Mouse (Mus musculus) CH12.LX (cell line): ENCODE results near the gene Fastk. TPM values are rescaled to one million over a fixed set of nuclear protein-coding genes. Genes with fewer than 3 reads are reported as not detected.
A peak's percentile ranks its signal among the peaks of the same experiment; 100 is the strongest.

Source experiments
- DNase-seq: peaks from one replicate; pipeline ENCODE4 v3.0.0-alpha.2; 2013; ENCODE audit errors: extremely low read depth
- H3K27ac ChIP-seq: 2 replicates; pipeline ENCODE4 v1.5.1; 2012; ENCODE audit warnings: low read depth, mild to moderate bottlenecking, control low read depth, moderate library complexity; ENCODE audit not compliant: insufficient read depth
- H3K27me3 ChIP-seq: replicated peaks from 2 replicates; pipeline ENCODE3; 2012; ENCODE audit warnings: inconsistent platforms
- H3K36me3 ChIP-seq, 2 experiments: replicated peaks in 1 of 2; 2 replicates each; pipeline versions ENCODE3 to v1.6.1; 2012; ENCODE audit warnings: inconsistent platforms in 1 of 2, low read length in 1 of 2, mild to moderate bottlenecking in 1 of 2, mixed read lengths in 1 of 2, moderate library complexity in 1 of 2; ENCODE audit not compliant: control insufficient read depth in 1 of 2, insufficient read depth in 1 of 2
- H3K4me1 ChIP-seq, 2 experiments: 2 replicates each; pipeline ENCODE4 v1.6.1; 2012; ENCODE audit warnings: inconsistent platforms in 1 of 2, moderate library complexity in 1 of 2; ENCODE audit not compliant: insufficient read depth in 2 of 2, control insufficient read depth in 1 of 2
- H3K4me2 ChIP-seq: 2 replicates; pipeline ENCODE4 v1.6.1; 2012; ENCODE audit warnings: low read depth, mild to moderate bottlenecking, control low read depth; ENCODE audit not compliant: poor library complexity, insufficient read depth, severe bottlenecking
- H3K4me3 ChIP-seq, 3 experiments: fragments of 150-350 bp in 1 of 3; sonication (generic) in 1 of 3; replicated peaks in 1 of 3; 2 replicates each; pipeline versions ENCODE3 to v1.5.1; 2011 to 2012; ENCODE audit warnings: low read depth in 2 of 3, low read length in 2 of 3, mild to moderate bottlenecking in 2 of 3, moderate library complexity in 2 of 3, control low read depth in 1 of 3, improper control_type of control experiment in 1 of 3, inconsistent platforms in 1 of 3, mixed read lengths in 1 of 3; ENCODE audit not compliant: poor library complexity in 1 of 3
- H3K79me2 ChIP-seq: replicated peaks from 2 replicates; pipeline ENCODE4 v1.6.1; 2012; ENCODE audit warnings: mild to moderate bottlenecking, moderate library complexity; ENCODE audit not compliant: control insufficient read depth, poor library complexity, insufficient read depth, severe bottlenecking; ENCODE audit errors: extremely low read depth
- H3K9ac ChIP-seq: 2 replicates; pipeline ENCODE4 v1.6.1; 2012; ENCODE audit warnings: low read depth, mild to moderate bottlenecking, control low read depth, moderate library complexity; ENCODE audit not compliant: insufficient read depth
- H3K9me3 ChIP-seq: replicated peaks from 2 replicates; pipeline ENCODE3; 2012; ENCODE audit warnings: low read length, inconsistent platforms, mixed read lengths
- BHLHE40 ChIP-seq: IDR thresholded peaks from 2 replicates; pipeline ENCODE4 v1.6.1; 2011; ENCODE audit warnings: mild to moderate bottlenecking, low read depth, low read length, improper control_type of control experiment
- CHD1 ChIP-seq: IDR thresholded peaks from 2 replicates; pipeline ENCODE4 v1.6.1; 2012; ENCODE audit warnings: low read depth, low read length, improper control_type of control experiment, inconsistent platforms
- CHD2 ChIP-seq: IDR thresholded peaks from 2 replicates; pipeline ENCODE4 v1.6.1; 2011; ENCODE audit warnings: low read length, improper control_type of control experiment
- CTCF ChIP-seq, 2 experiments: IDR thresholded peaks in 1 of 2; conservative IDR thresholded peaks in 1 of 2; 2 replicates each; pipeline ENCODE4 v1.5.1; 2011 to 2012; ENCODE audit warnings: low read depth in 2 of 2, low read length in 2 of 2, improper control_type of control experiment in 1 of 2, inconsistent platforms in 1 of 2, mild to moderate bottlenecking in 1 of 2, moderate library complexity in 1 of 2
- E2F4 ChIP-seq: IDR thresholded peaks from 2 replicates; pipeline ENCODE4 v1.6.1; 2011; ENCODE audit warnings: low read depth, low read length, improper control_type of control experiment; ENCODE audit not compliant: insufficient replicate concordance
- ELF1 ChIP-seq: IDR thresholded peaks from 2 replicates; pipeline ENCODE4 v1.6.1; 2014; ENCODE audit warnings: low read depth, mild to moderate bottlenecking, inconsistent platforms, low read length, improper control_type of control experiment
- EP300 ChIP-seq: IDR thresholded peaks from 2 replicates; pipeline ENCODE4 v1.6.1; 2011; ENCODE audit warnings: low read length, improper control_type of control experiment
- ETS1 ChIP-seq: conservative IDR thresholded peaks from 2 replicates; pipeline ENCODE4 v1.6.1; 2012; ENCODE audit warnings: low read depth, mild to moderate bottlenecking, inconsistent platforms, low read length, improper control_type of control experiment, moderate library complexity
- GABPA ChIP-seq: IDR thresholded peaks from 2 replicates; pipeline ENCODE4 v1.6.1; 2012; ENCODE audit warnings: low read depth, low read length, improper control_type of control experiment, inconsistent platforms; ENCODE audit not compliant: insufficient replicate concordance
- HCFC1 ChIP-seq: IDR thresholded peaks from 2 replicates; pipeline ENCODE4 v1.6.1; 2012; ENCODE audit warnings: low read depth, mild to moderate bottlenecking, inconsistent platforms, low read length, improper control_type of control experiment
- IRF4 ChIP-seq: IDR thresholded peaks from 2 replicates; pipeline ENCODE4 v1.6.1; 2014; ENCODE audit warnings: low read depth, mild to moderate bottlenecking, inconsistent platforms, low read length, improper control_type of control experiment
- JUN ChIP-seq: IDR thresholded peaks from 2 replicates; pipeline ENCODE4 v1.6.1; 2011; ENCODE audit warnings: low read depth, mild to moderate bottlenecking, low read length, improper control_type of control experiment, moderate library complexity; ENCODE audit not compliant: insufficient read depth
- JUND ChIP-seq: conservative IDR thresholded peaks from 2 replicates; pipeline ENCODE4 v1.6.1; 2011; ENCODE audit warnings: low read depth, low read length, improper control_type of control experiment
- KAT2A ChIP-seq: IDR thresholded peaks from 2 replicates; pipeline ENCODE4 v1.6.1; 2012; ENCODE audit warnings: low read length, improper control_type of control experiment, inconsistent platforms; ENCODE audit not compliant: insufficient replicate concordance
- MAFK ChIP-seq: IDR thresholded peaks from 2 replicates; pipeline ENCODE4 v1.6.1; 2011; ENCODE audit warnings: low read length, improper control_type of control experiment; ENCODE audit not compliant: insufficient replicate concordance
- MAX ChIP-seq: IDR thresholded peaks from 2 replicates; pipeline ENCODE4 v1.6.1; 2011; ENCODE audit warnings: low read length, improper control_type of control experiment
- MAZ ChIP-seq: IDR thresholded peaks from 2 replicates; pipeline ENCODE4 v1.6.1; 2012; ENCODE audit warnings: low read depth, mild to moderate bottlenecking, inconsistent platforms, low read length, improper control_type of control experiment, moderate library complexity
- MEF2A ChIP-seq: IDR thresholded peaks from 2 replicates; pipeline ENCODE4 v1.6.1; 2014; ENCODE audit warnings: low read depth, mild to moderate bottlenecking, inconsistent platforms, low read length, improper control_type of control experiment, borderline replicate concordance
- MXI1 ChIP-seq: IDR thresholded peaks from 2 replicates; pipeline ENCODE4 v1.6.1; 2011; ENCODE audit warnings: mild to moderate bottlenecking, low read depth, low read length, improper control_type of control experiment
- MYC ChIP-seq: IDR thresholded peaks from 2 replicates; pipeline ENCODE4 v1.6.1; 2011; ENCODE audit warnings: low read depth, mild to moderate bottlenecking, improper control_type of control experiment, low read length
- NELFE ChIP-seq: IDR thresholded peaks from 2 replicates; pipeline ENCODE4 v1.6.1; 2011; ENCODE audit warnings: low read depth, low read length, improper control_type of control experiment
- NRF1 ChIP-seq: IDR thresholded peaks from 2 replicates; pipeline ENCODE4 v1.6.1; 2014; ENCODE audit warnings: low read depth, mild to moderate bottlenecking, inconsistent platforms, low read length, improper control_type of control experiment, moderate library complexity
- PAX5 ChIP-seq: IDR thresholded peaks from 2 replicates; pipeline ENCODE4 v1.6.1; 2012; ENCODE audit warnings: low read length, inconsistent platforms, mixed read lengths
- POLR2A ChIP-seq: IDR thresholded peaks from 2 replicates; pipeline ENCODE4 v1.6.1; 2011; ENCODE audit warnings: low read depth, mild to moderate bottlenecking, improper control_type of control experiment, low read length
- POLR2AphosphoS2 ChIP-seq: IDR thresholded peaks from 2 replicates; pipeline ENCODE4 v1.6.1; 2011; ENCODE audit warnings: low read depth, low read length, improper control_type of control experiment
- RAD21 ChIP-seq: IDR thresholded peaks from 2 replicates; pipeline ENCODE4 v1.6.1; 2011; ENCODE audit warnings: low read depth, mild to moderate bottlenecking, low read length, improper control_type of control experiment, moderate library complexity
- RCOR1 ChIP-seq: conservative IDR thresholded peaks from 2 replicates; pipeline ENCODE4 v1.6.1; 2012; ENCODE audit warnings: low read depth, mild to moderate bottlenecking, inconsistent platforms, low read length, improper control_type of control experiment
- SIN3A ChIP-seq: IDR thresholded peaks from 2 replicates; pipeline ENCODE4 v1.6.1; 2012; ENCODE audit warnings: low read length, improper control_type of control experiment, inconsistent platforms
- SMC3 ChIP-seq: IDR thresholded peaks from 2 replicates; pipeline ENCODE4 v1.6.1; 2011; ENCODE audit warnings: low read depth, low read length, improper control_type of control experiment
- TBP ChIP-seq: conservative IDR thresholded peaks from 2 replicates; pipeline ENCODE4 v1.6.1; 2011; ENCODE audit warnings: low read depth, low read length, improper control_type of control experiment
- TCF12 ChIP-seq: IDR thresholded peaks from 2 replicates; pipeline ENCODE4 v1.6.1; 2014; ENCODE audit warnings: low read depth, mild to moderate bottlenecking, inconsistent platforms, low read length, improper control_type of control experiment
- UBTF ChIP-seq: IDR thresholded peaks from 2 replicates; pipeline ENCODE4 v1.6.1; 2012; ENCODE audit warnings: low read depth, mild to moderate bottlenecking, inconsistent platforms, low read length, improper control_type of control experiment, moderate library complexity
- USF1 ChIP-seq: IDR thresholded peaks from 2 replicates; pipeline ENCODE4 v1.6.1; 2014; ENCODE audit warnings: low read depth, mild to moderate bottlenecking, inconsistent platforms, low read length, improper control_type of control experiment
- USF2 ChIP-seq: conservative IDR thresholded peaks from 2 replicates; pipeline ENCODE4 v1.6.1; 2011; ENCODE audit warnings: low read depth, low read length, improper control_type of control experiment
- ZC3H11A ChIP-seq: IDR thresholded peaks from 2 replicates; pipeline ENCODE4 v1.6.1; 2012; ENCODE audit warnings: low read depth, mild to moderate bottlenecking, inconsistent platforms, low read length, improper control_type of control experiment
- ZKSCAN1 ChIP-seq: IDR thresholded peaks from 2 replicates; pipeline ENCODE4 v1.6.1; 2012; ENCODE audit warnings: low read depth, inconsistent platforms, low read length, improper control_type of control experiment, borderline replicate concordance
- ZMIZ1 ChIP-seq: IDR thresholded peaks from 2 replicates; pipeline ENCODE4 v1.6.1; 2012; ENCODE audit warnings: low read depth, mild to moderate bottlenecking, inconsistent platforms, low read length, improper control_type of control experiment
- ZNF384 ChIP-seq: IDR thresholded peaks from 2 replicates; pipeline ENCODE4 v1.6.1; 2012; ENCODE audit warnings: low read depth, low read length, improper control_type of control experiment, inconsistent platforms
- dilution Hi-C: fragments of 300-500 bp; cut with MboI; formaldehyde crosslinking; loops from 2 replicates; pipeline ENCODE4 v1.14.3; 2020; ENCODE audit warnings: low sequenced_read_pairs; ENCODE audit not compliant: extremely low pct_unique_long_range_greater_than_20kb, extremely low pct_ligation_motif_present
- in situ Hi-C: fragments of 300-500 bp; cut with MboI; formaldehyde crosslinking; loops from 3 replicates; pipeline ENCODE4 v1.14.3; 2019; ENCODE audit warnings: low sequenced_read_pairs, low pct_ligation_motif_present, low pct_unique_long_range_greater_than_20kb, mixed read lengths
- polyA plus RNA-seq: library from polyadenylated mRNA; unstranded; fragments of >175 nt; gene quantifications from 2 replicates; pipeline ENCODE4 v1.2.1, GENCODE M21; 2012; ENCODE audit warnings: low read depth; ENCODE audit not compliant: insufficient read length
- total RNA-seq, 2 experiments: library from RNA; depleted of rRNA; stranded (reverse); fragments of 300-350 nt in 1 of 2; fragments of >200 nt in 1 of 2; gene quantifications; 2 replicates each; pipeline ENCODE4 v1.2.3; 2012 to 2014

Fastk gene
- total and polyA plus RNA-seq, 3 experiments, result 44.8 to 88.0 (median 61.4) TPM

- Histone ChIP-seq H3K27me3 (no peaks in the 10 kb centered on the region), H3K79me2 (no peaks in the 10 kb centered on the region), H3K4me2 (peak overlapping the region; percentile 94), H3K9me3 (no peaks in the 10 kb centered on the region), H3K27ac (peak overlapping the region; percentile 83), H3K4me1 (peaks cover 20 to 56% of the 10 kb centered on the region in 2 experiments), H3K4me3 (peak overlapping the region; percentile 65 to 77 (median 71)), H3K9ac (peak overlapping the region; percentile 67), H3K36me3 (peaks cover 0 to 16% of the 10 kb centered on the region in 2 experiments)
- DNase-seq, result peak; percentile 98
- TF ChIP-seq MAZ (peak; percentile 28; the same call in 1 of the 2 replicates), UBTF (no peak), CHD2 (peak; percentile 95), MXI1 (peak; percentile 27), JUN (no peak), MAFK (no peak), TCF12 (peak; percentile 58), USF1 (peak; percentile 37), USF2 (0 out of 2 replicates have a peak, but pooled peaks have one; percentile 11), NELFE (peak; percentile 77), MAX (peak; percentile 67), E2F4 (no peak), POLR2A (peak; percentile 90), BHLHE40 (peak; percentile 56), MYC (no peak; the same call in 1 of the 2 replicates), JUND (no peak), SIN3A (no peak), CTCF (conservative IDR thresholded peaks at IDR 0.05 in 1 of 2, IDR thresholded peaks at IDR 0.05 in 1 of 2; ENCODE audit: low read depth in 2 of 2, low read length in 2 of 2) (peak in 1 of 2 experiments; percentile 94; a peak in 3 of 4 replicates), TBP (peak; percentile 89; the same call in 1 of the 2 replicates), NRF1 (peak; percentile 61), ELF1 (peak; percentile 62; the same call in 1 of the 2 replicates), RAD21 (peak; percentile 40), IRF4 (peak; percentile 26; the same call in 1 of the 2 replicates), ZKSCAN1 (no peak), ZNF384 (no peak), PAX5 (no peak), HCFC1 (peak; percentile 94), KAT2A (peak; percentile 92; the same call in 1 of the 2 replicates), ZC3H11A (no peak), EP300 (no peak), POLR2AphosphoS2 (peak; percentile 68; the same call in 1 of the 2 replicates), MEF2A (no peak), CHD1 (no peak), ZMIZ1 (peak; percentile 91), RCOR1 (0 out of 2 replicates have a peak, but pooled peaks have one; percentile 27), GABPA (peak; percentile 36; the same call in 1 of the 2 replicates), SMC3 (peak; percentile 60), ETS1 (no peak)
- dilution Hi-C loops (no loop called here), in situ Hi-C loops (no loop called here)
Measured at GRCm38 (mm10) chr5:24394165-24394894, 50.8 kb downstream of the Fastk start.
